Mouse (Mus musculus): ENCODE measurements around the gene H1foo. TPM values are rescaled to one million over a fixed set of nuclear protein-coding genes. Genes with fewer than 3 reads are reported as not detected.

The H1foo gene
- polyA plus RNA-seq, 1 experiment from 2014 or later = not detected

DNA sequence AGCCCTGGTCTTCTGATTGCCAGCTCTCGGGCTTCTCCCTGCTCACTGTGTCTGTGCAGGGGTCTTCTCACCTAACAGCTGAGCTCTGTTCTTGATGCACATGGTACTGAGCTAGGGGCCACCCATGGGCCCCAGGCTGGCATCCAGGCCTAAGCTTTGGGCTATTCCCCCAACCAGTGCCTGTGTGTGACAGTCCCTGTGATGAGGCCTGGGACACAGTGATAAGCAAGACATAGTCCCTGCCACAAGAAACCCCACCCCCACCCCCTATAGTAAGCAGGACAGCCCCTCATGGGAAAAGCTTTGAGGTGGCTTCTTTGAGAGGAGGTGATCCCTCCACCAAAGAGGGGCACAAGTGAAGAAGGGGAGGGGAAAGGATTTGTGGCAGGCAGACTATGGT is 26.1 kb upstream of the H1foo start:
- Histone ChIP-seq H3K9ac (ENCODE audit: low read length) (no peak overlapping the region), H3K36me3 (ENCODE audit: control insufficient read depth, insufficient read depth, low read length) (no peaks in the 10 kb centered on the region), H3K27me3 (ENCODE audit: control insufficient read depth, insufficient read depth, low read depth, low read length) (no peaks in the 10 kb centered on the region), H3K27ac (ENCODE audit: low read length) (no peak overlapping the region), H3K4me1 (replicated peaks; ENCODE audit: control insufficient read depth, insufficient read depth, low read length) (no peaks in the 10 kb centered on the region), H3K9me3 (ENCODE audit: control insufficient read depth, low read length) (no peaks in the 10 kb centered on the region), H3K4me2 (ENCODE audit: low read depth, low read length) (no peak overlapping the region), H3K4me3 (ENCODE audit: low read length) (no peak overlapping the region)
- WGBS = 88% methylated on average over 1 of the region's 1 CpGs
- no peak for ATAC-seq (ENCODE audit: low read depth)

DNA sequence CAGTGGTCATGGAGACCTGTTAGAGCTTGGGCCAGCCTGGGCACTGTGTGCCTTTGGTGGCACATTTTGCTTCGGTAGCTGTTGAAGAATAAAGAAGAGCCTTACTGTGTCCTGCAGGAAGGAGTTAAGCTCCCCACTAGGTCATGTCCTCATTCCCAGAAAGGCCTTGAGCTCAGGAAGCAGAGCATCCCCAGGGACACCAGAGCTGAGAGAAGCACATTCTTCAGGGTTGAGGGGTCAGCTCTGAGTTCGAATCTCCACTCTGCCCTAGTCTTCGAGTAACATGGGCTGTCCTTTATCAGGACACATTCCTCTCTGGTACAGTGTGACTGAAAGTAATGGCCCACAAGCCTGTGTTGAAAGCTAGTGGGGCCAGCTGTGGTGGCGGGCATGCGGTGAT is 24.9 kb upstream of the H1foo start:
- Histone ChIP-seq H3K27me3 (ENCODE audit: control insufficient read depth, insufficient read depth, low read depth, low read length) (no peaks in the 10 kb centered on the region), H3K36me3 (ENCODE audit: control insufficient read depth, insufficient read depth, low read length) (no peaks in the 10 kb centered on the region), H3K4me2 (ENCODE audit: low read depth, low read length) (no peak overlapping the region), H3K9ac (ENCODE audit: low read length) (no peak overlapping the region), H3K27ac (ENCODE audit: low read length) (no peak overlapping the region), H3K9me3 (ENCODE audit: control insufficient read depth, low read length) (no peaks in the 10 kb centered on the region), H3K4me1 (replicated peaks; ENCODE audit: control insufficient read depth, insufficient read depth, low read length) (peaks cover 8% of the 10 kb centered on the region), H3K4me3 (ENCODE audit: low read length) (no peak overlapping the region)
- 80% methylated on average over 5 of the region's 5 CpGs for WGBS
- ATAC-seq (ENCODE audit: low read depth) = no peak

DNA sequence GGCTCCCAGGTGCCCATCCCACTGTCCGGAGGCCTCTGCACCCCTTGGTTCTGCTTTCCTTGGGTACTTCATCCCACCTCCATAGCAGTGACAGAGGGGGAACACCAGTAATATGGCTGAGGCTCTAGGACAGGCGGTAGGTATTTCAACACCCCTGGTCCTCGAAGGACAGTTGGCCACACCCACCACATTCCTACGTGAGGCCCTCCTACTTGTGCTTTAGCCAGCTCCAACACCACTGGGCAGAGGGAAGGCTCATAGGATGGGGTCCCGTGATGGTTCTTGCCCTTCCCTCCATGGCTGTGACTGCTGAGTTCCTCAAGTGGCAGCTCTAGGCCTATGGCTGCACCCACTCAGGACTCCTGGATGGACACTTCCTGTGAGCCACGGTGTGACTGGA is 19.9 kb upstream of the H1foo start:
- H3K36me3 ChIP-seq (ENCODE audit: control insufficient read depth, insufficient read depth, low read length) = no peaks in the 10 kb centered on the region
- H3K4me3 ChIP-seq (ENCODE audit: low read length) = no peak overlapping the region
- 29% methylated on average over 6 of the region's 6 CpGs for WGBS
- no peak overlapping the region for H3K4me2 ChIP-seq (ENCODE audit: low read depth, low read length)
- no peak overlapping the region for H3K27ac ChIP-seq (ENCODE audit: low read length)
- H3K9me3 ChIP-seq (ENCODE audit: control insufficient read depth, low read length) = no peaks in the 10 kb centered on the region
- ATAC-seq (ENCODE audit: low read depth) = peak; percentile 81
- no peaks in the 10 kb centered on the region for H3K27me3 ChIP-seq (ENCODE audit: control insufficient read depth, insufficient read depth, low read depth, low read length)
- peaks cover 13% of the 10 kb centered on the region for H3K4me1 ChIP-seq (replicated peaks; ENCODE audit: control insufficient read depth, insufficient read depth, low read length)
- no peak overlapping the region for H3K9ac ChIP-seq (ENCODE audit: low read length)

DNA sequence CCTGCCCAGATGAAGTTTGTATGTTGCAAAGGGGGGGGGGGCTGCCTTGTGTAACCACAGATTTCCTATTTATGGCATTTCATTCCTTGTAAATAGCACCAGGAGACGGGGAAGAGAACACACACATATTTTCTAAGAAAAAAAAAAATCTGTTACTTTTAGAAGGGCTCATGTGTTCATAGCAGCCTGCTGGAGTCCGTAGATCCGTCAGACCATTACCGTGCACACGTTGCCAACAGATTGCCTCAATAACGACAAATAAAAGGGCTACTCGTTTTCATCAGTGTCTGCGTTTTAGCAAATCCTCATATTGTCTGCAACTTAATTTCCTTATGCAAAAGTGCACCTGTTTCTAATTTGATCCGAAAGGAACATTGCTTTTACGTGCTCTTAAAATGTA is 18.3 kb upstream of the H1foo start:
- H3K4me2 ChIP-seq (ENCODE audit: low read depth, low read length) = no peak overlapping the region
- no peak overlapping the region for H3K27ac ChIP-seq (ENCODE audit: low read length)
- H3K36me3 ChIP-seq (ENCODE audit: control insufficient read depth, insufficient read depth, low read length) = no peaks in the 10 kb centered on the region
- WGBS = 75% methylated on average over 10 of the region's 10 CpGs
- ATAC-seq (ENCODE audit: low read depth) = no peak
- peaks cover 20% of the 10 kb centered on the region for H3K4me1 ChIP-seq (replicated peaks; ENCODE audit: control insufficient read depth, insufficient read depth, low read length)
- H3K4me3 ChIP-seq (ENCODE audit: low read length) = no peak overlapping the region
- no peak overlapping the region for H3K9ac ChIP-seq (ENCODE audit: low read length)
- H3K9me3 ChIP-seq (ENCODE audit: control insufficient read depth, low read length) = no peaks in the 10 kb centered on the region
- H3K27me3 ChIP-seq (ENCODE audit: control insufficient read depth, insufficient read depth, low read depth, low read length) = no peaks in the 10 kb centered on the region

DNA sequence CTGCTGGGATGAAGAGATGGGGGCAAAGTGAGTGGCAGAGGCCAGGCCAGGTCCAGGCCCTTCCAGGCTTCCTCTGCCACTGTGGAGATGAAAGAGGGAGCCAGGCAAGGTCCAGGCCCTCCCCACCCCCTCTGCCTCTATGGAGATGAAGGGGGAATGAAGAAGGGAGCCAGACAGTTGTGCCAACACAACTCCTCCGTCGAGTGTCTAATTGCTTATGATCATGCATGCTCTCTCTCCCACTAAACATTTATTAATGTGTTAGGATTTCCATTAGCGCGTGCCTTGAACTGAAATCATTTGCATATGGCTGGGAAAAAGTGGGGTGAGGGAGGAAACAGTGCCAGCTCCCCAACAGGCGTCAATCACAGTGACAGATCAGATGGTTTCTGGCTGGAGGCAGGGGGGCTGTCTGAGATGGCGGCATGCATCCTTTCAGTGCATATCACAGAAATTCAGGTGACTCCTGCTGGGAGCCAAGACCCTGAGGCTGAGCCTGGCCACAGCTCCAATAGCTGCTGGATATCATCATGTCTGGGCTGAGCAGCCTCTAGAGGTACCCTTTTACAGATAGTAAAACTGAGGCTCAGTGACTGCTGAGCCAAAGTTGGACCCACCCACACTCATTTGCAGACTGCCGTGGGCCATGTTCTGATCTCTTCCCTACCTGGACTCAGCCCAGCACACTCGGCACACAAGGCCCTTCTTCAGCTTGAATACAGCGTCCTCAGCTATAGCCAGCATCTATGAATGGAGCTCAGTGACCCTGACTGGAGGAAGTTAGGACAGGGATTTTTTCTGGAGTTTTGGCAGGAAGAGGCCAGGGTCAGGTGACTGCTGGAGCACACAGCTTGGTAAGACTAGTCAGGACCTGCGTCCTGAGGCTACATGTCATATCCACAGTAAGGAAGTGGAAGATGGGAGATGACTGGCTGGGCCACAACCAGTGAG is 17.2 kb upstream of the H1foo start:
- Histone ChIP-seq H3K27ac (ENCODE audit: low read length) (no peak overlapping the region), H3K4me3 (ENCODE audit: low read length) (no peak overlapping the region), H3K36me3 (ENCODE audit: control insufficient read depth, insufficient read depth, low read length) (no peaks in the 10 kb centered on the region), H3K4me1 (replicated peaks; ENCODE audit: control insufficient read depth, insufficient read depth, low read length) (peaks cover 20% of the 10 kb centered on the region), H3K9ac (ENCODE audit: low read length) (no peak overlapping the region), H3K27me3 (ENCODE audit: control insufficient read depth, insufficient read depth, low read depth, low read length) (no peaks in the 10 kb centered on the region), H3K9me3 (ENCODE audit: control insufficient read depth, low read length) (no peaks in the 10 kb centered on the region), H3K4me2 (ENCODE audit: low read depth, low read length) (no peak overlapping the region)
- ATAC-seq (ENCODE audit: low read depth) = no peak
- WGBS = 77% methylated on average over 10 of the region's 10 CpGs

DNA sequence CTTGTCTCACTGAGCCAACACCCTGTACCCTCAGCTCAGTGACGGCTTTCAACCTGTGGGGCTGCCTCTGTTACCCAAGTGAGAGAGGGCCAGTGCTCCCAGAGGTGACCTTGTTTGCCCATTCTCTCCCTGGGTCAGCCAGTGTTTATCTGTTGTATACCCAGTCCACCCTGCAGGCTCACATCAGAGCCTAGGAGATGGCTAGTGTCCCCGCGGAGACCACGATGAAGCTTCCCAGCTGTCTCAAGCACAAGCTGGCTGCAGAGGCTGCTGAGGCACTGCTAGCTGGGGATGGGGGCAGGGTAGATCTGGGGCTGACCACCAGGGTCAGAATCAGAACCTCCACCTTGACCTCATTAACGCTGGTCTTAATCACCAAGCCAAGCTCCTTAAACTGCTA is 14.7 kb upstream of the H1foo start:
- 25% methylated on average over 5 of the region's 5 CpGs for WGBS
- ATAC-seq (ENCODE audit: low read depth) = peak; percentile 45
- Histone ChIP-seq H3K4me3 (ENCODE audit: low read length) (no peak overlapping the region), H3K27me3 (ENCODE audit: control insufficient read depth, insufficient read depth, low read depth, low read length) (no peaks in the 10 kb centered on the region), H3K4me2 (ENCODE audit: low read depth, low read length) (no peak overlapping the region), H3K4me1 (replicated peaks; ENCODE audit: control insufficient read depth, insufficient read depth, low read length) (peaks cover 11% of the 10 kb centered on the region), H3K36me3 (ENCODE audit: control insufficient read depth, insufficient read depth, low read length) (no peaks in the 10 kb centered on the region), H3K9ac (ENCODE audit: low read length) (no peak overlapping the region), H3K9me3 (ENCODE audit: control insufficient read depth, low read length) (no peaks in the 10 kb centered on the region), H3K27ac (ENCODE audit: low read length) (no peak overlapping the region)

DNA sequence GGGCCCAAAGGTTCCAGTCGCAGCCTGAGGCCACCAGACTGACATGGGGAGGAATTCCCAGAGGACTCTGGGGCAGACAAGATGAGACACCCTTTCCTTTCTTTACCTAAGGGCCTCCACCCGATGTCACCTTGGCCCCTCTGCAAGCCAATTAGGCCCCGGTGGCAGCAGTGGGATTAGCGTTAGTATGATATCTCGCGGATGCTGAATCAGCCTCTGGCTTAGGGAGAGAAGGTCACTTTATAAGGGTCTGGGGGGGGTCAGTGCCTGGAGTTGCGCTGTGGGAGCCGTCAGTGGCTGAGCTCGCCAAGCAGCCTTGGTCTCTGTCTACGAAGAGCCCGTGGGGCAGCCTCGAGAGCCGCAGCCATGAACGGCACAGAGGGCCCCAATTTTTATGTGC is 13.1 kb upstream of the H1foo start, which contains the start of gene Rho:
TSS of gene Rho (plus strand) at position 110 of the 400 bp plus-strand sequence.
- no peak for ATAC-seq (ENCODE audit: low read depth)
- H3K9ac ChIP-seq (ENCODE audit: low read length) = no peak within 1 kb of the TSS
- H3K36me3 ChIP-seq (ENCODE audit: control insufficient read depth, insufficient read depth, low read length) = no peaks in the 10 kb centered on the region
- WGBS = 80% methylated on average over 14 of the region's 14 CpGs
- H3K4me3 ChIP-seq (ENCODE audit: low read length) = no peak within 1 kb of the TSS
- no peak within 1 kb of the TSS for H3K4me2 ChIP-seq (ENCODE audit: low read depth, low read length)
- H3K4me1 ChIP-seq (replicated peaks; ENCODE audit: control insufficient read depth, insufficient read depth, low read length) = peaks cover 7% of the 10 kb centered on the region; the same call in 1 of the 2 replicates
- H3K27ac ChIP-seq (ENCODE audit: low read length) = no peak within 1 kb of the TSS
- H3K27me3 ChIP-seq (ENCODE audit: control insufficient read depth, insufficient read depth, low read depth, low read length) = no peaks in the 10 kb centered on the region
- H3K9me3 ChIP-seq (ENCODE audit: control insufficient read depth, low read length) = no peaks in the 10 kb centered on the region

DNA sequence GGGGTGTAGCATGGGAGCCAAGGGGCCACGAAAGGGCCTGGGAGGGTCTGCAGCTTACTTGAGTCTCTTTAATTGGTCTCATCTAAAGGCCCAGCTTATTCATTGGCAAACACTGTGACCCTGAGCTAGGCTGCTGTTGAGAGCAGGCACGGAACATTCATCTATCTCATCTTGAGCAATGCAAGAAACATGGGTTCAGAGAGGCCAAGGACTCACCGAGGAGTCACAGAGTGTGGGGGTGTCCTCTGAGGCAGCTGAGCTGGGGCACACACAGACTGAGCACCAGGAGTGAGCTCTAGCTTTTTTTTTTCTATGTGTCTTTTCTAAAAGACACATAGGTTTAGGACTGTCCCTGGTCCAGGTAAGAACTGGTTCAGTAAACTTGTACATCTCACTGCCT is 12.3 kb upstream of the H1foo start:
- H3K9me3 ChIP-seq (ENCODE audit: control insufficient read depth, low read length) = no peaks in the 10 kb centered on the region
- H3K4me1 ChIP-seq (replicated peaks; ENCODE audit: control insufficient read depth, insufficient read depth, low read length) = peaks cover 7% of the 10 kb centered on the region; the same call in 1 of the 2 replicates
- no peak for ATAC-seq (ENCODE audit: low read depth)

DNA sequence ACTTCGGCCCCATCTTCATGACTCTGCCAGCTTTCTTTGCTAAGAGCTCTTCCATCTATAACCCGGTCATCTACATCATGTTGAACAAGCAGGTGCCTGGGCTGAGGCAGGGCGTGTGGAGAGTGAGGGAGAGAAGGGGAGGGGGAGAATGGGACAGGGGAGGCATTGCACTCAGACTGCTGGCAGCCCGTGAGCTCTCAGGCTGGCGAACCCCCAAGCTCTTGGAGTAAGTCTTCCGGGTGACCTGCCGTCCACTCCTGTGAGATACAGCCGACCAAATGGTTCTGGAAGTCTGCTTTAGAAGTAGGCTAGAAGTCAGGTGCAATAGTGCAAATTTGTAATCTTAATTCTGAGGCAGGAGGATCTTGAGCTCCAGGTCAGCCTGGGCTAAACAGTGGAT is 9.2 kb upstream of the H1foo start:
- Histone ChIP-seq H3K4me3 (ENCODE audit: low read length) (no peak overlapping the region), H3K9me3 (ENCODE audit: control insufficient read depth, low read length) (no peaks in the 10 kb centered on the region), H3K9ac (ENCODE audit: low read length) (no peak overlapping the region), H3K4me2 (ENCODE audit: low read depth, low read length) (no peak overlapping the region), H3K36me3 (ENCODE audit: control insufficient read depth, insufficient read depth, low read length) (no peaks in the 10 kb centered on the region), H3K27me3 (ENCODE audit: control insufficient read depth, insufficient read depth, low read depth, low read length) (no peaks in the 10 kb centered on the region), H3K27ac (ENCODE audit: low read length) (no peak overlapping the region), H3K4me1 (replicated peaks; ENCODE audit: control insufficient read depth, insufficient read depth, low read length) (peaks cover 3% of the 10 kb centered on the region; the same call in 1 of the 2 replicates)
- WGBS = 79% methylated on average over 8 of the region's 8 CpGs
- no peak for ATAC-seq (ENCODE audit: low read depth)

More for the DNA sequence above, 12.3 kb upstream of the H1foo start:
- Histone ChIP-seq H3K4me2 (ENCODE audit: low read depth, low read length) (no peak overlapping the region), H3K9ac (ENCODE audit: low read length) (no peak overlapping the region), H3K36me3 (ENCODE audit: control insufficient read depth, insufficient read depth, low read length) (no peaks in the 10 kb centered on the region), H3K27me3 (ENCODE audit: control insufficient read depth, insufficient read depth, low read depth, low read length) (no peaks in the 10 kb centered on the region), H3K4me3 (ENCODE audit: low read length) (no peak overlapping the region), H3K27ac (ENCODE audit: low read length) (no peak overlapping the region)
- WGBS = 71% methylated on average over 3 of the region's 3 CpGs

Data from lung, embryonic 16.5 days (tissue).